Mouse (Mus musculus) urinary bladder, adult 2 months (tissue): ENCODE measurements around the gene Slc35b3. TPM values are rescaled to one million over a fixed set of nuclear protein-coding genes. Genes with fewer than 3 reads are reported as not detected.

Source experiments
- DNase-seq: peaks from one replicate; pipeline ENCODE4 v3.0.0; 2022; ENCODE audit warnings: low spot score
- polyA plus RNA-seq: library from polyadenylated mRNA; depleted of rRNA; stranded (reverse); fragments of >200 nt; gene quantifications from 2 replicates; pipeline ENCODE4 v1.2.3, GENCODE M21; 2012

The Slc35b3 gene
- polyA plus RNA-seq, 1 experiment, result 39.5 TPM

GRCm38 (mm10) chr13:38938433-38938832 lies 22.2 kb downstream of the Slc35b3 start:
- no peak for DNase-seq

GRCm38 (mm10) chr13:38936860-38937471 lies 23.7 kb downstream of the Slc35b3 start:
- no peak for DNase-seq

- DNase-seq, result no peak
Observed at GRCm38 (mm10) chr13:38935856-38936446, 24.7 kb downstream of the Slc35b3 start.

GRCm38 (mm10) chr13:38929843-38930578 lies 30.7 kb downstream of the Slc35b3 start:
- DNase-seq, result no peak

GRCm38 (mm10) chr13:38922676-38923075 lies 38.0 kb downstream of the Slc35b3 start:
- DNase-seq, result no peak

GRCm38 (mm10) chr13:38921306-38921705 lies 39.4 kb downstream of the Slc35b3 start:
- no peak for DNase-seq

- DNase-seq, result no peak
Observed at GRCm38 (mm10) chr13:38918188-38918885, 42.3 kb downstream of the Slc35b3 start.

GRCm38 (mm10) chr13:38917556-38917955 lies 43.1 kb downstream of the Slc35b3 start:
- DNase-seq, result no peak

GRCm38 (mm10) chr13:38914771-38915170 lies 45.9 kb downstream of the Slc35b3 start:
- no peak for DNase-seq

GRCm38 (mm10) chr13:38892364-38892763 lies 68.3 kb downstream of the Slc35b3 start:
- no peak for DNase-seq
